Mouse (Mus musculus): ENCODE measurements at regions not wholly inside any gene's neighbourhood (a gene's known extent, or its start where the extent isn't known, plus 50 kb on each side); places are given as distances from the start of the nearest gene placed in this dataset.

GRCm38 (mm10) chr16:77852066-77852781 is 250.3 kb upstream of the Gm11146 start:
- Histone ChIP-seq H3K36me3 (ENCODE audit: control insufficient read depth, insufficient read depth, low read length) (no peaks in the 10 kb centered on the region), H3K4me2 (replicated peaks; ENCODE audit: low read depth, low read length) (no peak overlapping the region)
- ATAC-seq (ENCODE audit: low FRiP score), result peak; percentile 72

GRCm38 (mm10) chr16:77851206-77852065 is 249.5 kb upstream of the Gm11146 start:
- H3K9me3 ChIP-seq (ENCODE audit: control insufficient read depth, low read length), result no peaks in the 10 kb centered on the region
- peak overlapping the region; percentile 79 for H3K27ac ChIP-seq (ENCODE audit: low read depth, low read length)
- peak; percentile 20 for DNase-seq (ENCODE audit: low spot score)

More at GRCm38 (mm10) chr16:77852066-77852781, 250.3 kb upstream of the Gm11146 start:
- H3K27ac ChIP-seq (ENCODE audit: low read depth, low read length), result peak overlapping the region; percentile 79
- no peaks in the 10 kb centered on the region for H3K4me1 ChIP-seq (replicated peaks; ENCODE audit: control insufficient read depth, insufficient read depth, low read length)
- H3K9ac ChIP-seq (ENCODE audit: low read depth, low read length), result peak overlapping the region; percentile 11; the same call in 1 of the 2 replicates
- DNase-seq (ENCODE audit: low spot score), result peak; percentile 27
- no peaks in the 10 kb centered on the region for H3K27me3 ChIP-seq (ENCODE audit: control insufficient read depth, insufficient read depth, low read length)
- no peaks in the 10 kb centered on the region for H3K9me3 ChIP-seq (ENCODE audit: control insufficient read depth, low read length)
- no peak overlapping the region for H3K4me3 ChIP-seq (ENCODE audit: low read depth, low read length)
- WGBS, result 59% methylated on average over 6 of the region's 6 CpGs

GRCm38 (mm10) chr16:77835767-77836166 is 233.9 kb upstream of the Gm11146 start:
- 82% methylated on average over 2 of the region's 2 CpGs for WGBS
- Histone ChIP-seq H3K27ac (ENCODE audit: low read depth, low read length) (no peak overlapping the region), H3K4me2 (replicated peaks; ENCODE audit: low read depth, low read length) (no peak overlapping the region), H3K4me3 (ENCODE audit: low read depth, low read length) (no peak overlapping the region), H3K4me1 (replicated peaks; ENCODE audit: control insufficient read depth, insufficient read depth, low read length) (no peaks in the 10 kb centered on the region), H3K27me3 (ENCODE audit: control insufficient read depth, insufficient read depth, low read length) (no peaks in the 10 kb centered on the region), H3K9ac (ENCODE audit: low read depth, low read length) (no peak overlapping the region), H3K36me3 (ENCODE audit: control insufficient read depth, insufficient read depth, low read length) (no peaks in the 10 kb centered on the region), H3K9me3 (ENCODE audit: control insufficient read depth, low read length) (no peaks in the 10 kb centered on the region)
- DNase-seq (ENCODE audit: low spot score), result no peak
- no peak for ATAC-seq (ENCODE audit: low FRiP score)

More at GRCm38 (mm10) chr16:77851206-77852065, 249.5 kb upstream of the Gm11146 start:
- Histone ChIP-seq H3K36me3 (ENCODE audit: control insufficient read depth, insufficient read depth, low read length) (no peaks in the 10 kb centered on the region), H3K4me3 (ENCODE audit: low read depth, low read length) (no peak overlapping the region), H3K4me1 (replicated peaks; ENCODE audit: control insufficient read depth, insufficient read depth, low read length) (no peaks in the 10 kb centered on the region), H3K27me3 (ENCODE audit: control insufficient read depth, insufficient read depth, low read length) (no peaks in the 10 kb centered on the region), H3K9ac (ENCODE audit: low read depth, low read length) (no peak overlapping the region), H3K4me2 (replicated peaks; ENCODE audit: low read depth, low read length) (no peak overlapping the region)
- peak; percentile 79 for ATAC-seq (ENCODE audit: low FRiP score)
- WGBS, result 68% methylated on average over 13 of the region's 13 CpGs

GRCm38 (mm10) chr16:77827322-77828117 is 225.6 kb upstream of the Gm11146 start:
- H3K9me3 ChIP-seq (ENCODE audit: control insufficient read depth, low read length), result no peaks in the 10 kb centered on the region
- no peak overlapping the region for H3K9ac ChIP-seq (ENCODE audit: low read depth, low read length)
- 80% methylated on average over 4 of the region's 4 CpGs for WGBS
- no peak overlapping the region for H3K4me2 ChIP-seq (replicated peaks; ENCODE audit: low read depth, low read length)
- H3K4me3 ChIP-seq (ENCODE audit: low read depth, low read length), result no peak overlapping the region
- ATAC-seq (ENCODE audit: low FRiP score) (no peak), DNase-seq (ENCODE audit: low spot score) (no peak)
- H3K27me3 ChIP-seq (ENCODE audit: control insufficient read depth, insufficient read depth, low read length), result no peaks in the 10 kb centered on the region
- H3K36me3 ChIP-seq (ENCODE audit: control insufficient read depth, insufficient read depth, low read length), result no peaks in the 10 kb centered on the region
- no peaks in the 10 kb centered on the region for H3K4me1 ChIP-seq (replicated peaks; ENCODE audit: control insufficient read depth, insufficient read depth, low read length)
- no peak overlapping the region for H3K27ac ChIP-seq (ENCODE audit: low read depth, low read length)

- Histone ChIP-seq H3K27ac (ENCODE audit: low read depth, low read length) (no peak overlapping the region), H3K36me3 (ENCODE audit: control insufficient read depth, insufficient read depth, low read length) (no peaks in the 10 kb centered on the region), H3K4me3 (ENCODE audit: low read depth, low read length) (no peak overlapping the region), H3K9me3 (ENCODE audit: control insufficient read depth, low read length) (no peaks in the 10 kb centered on the region), H3K27me3 (ENCODE audit: control insufficient read depth, insufficient read depth, low read length) (no peaks in the 10 kb centered on the region), H3K4me2 (replicated peaks; ENCODE audit: low read depth, low read length) (no peak overlapping the region), H3K9ac (ENCODE audit: low read depth, low read length) (no peak overlapping the region), H3K4me1 (replicated peaks; ENCODE audit: control insufficient read depth, insufficient read depth, low read length) (no peaks in the 10 kb centered on the region)
- ATAC-seq (ENCODE audit: low FRiP score), result no peak
- 86% methylated on average over 5 of the region's 5 CpGs for WGBS
- DNase-seq (ENCODE audit: low spot score), result no peak
These were observed 197.8 kb upstream of the Gm11146 start for GRCm38 (mm10) chr16:77799709-77800108.

GRCm38 (mm10) chr16:77796926-77797325 is 195.0 kb upstream of the Gm11146 start:
- H3K9ac ChIP-seq (ENCODE audit: low read depth, low read length), result no peak overlapping the region
- WGBS, result 83% methylated on average over 4 of the region's 4 CpGs

GRCm38 (mm10) chr16:77789652-77790051 is 187.8 kb upstream of the Gm11146 start:
- Histone ChIP-seq H3K4me1 (replicated peaks; ENCODE audit: control insufficient read depth, insufficient read depth, low read length) (no peaks in the 10 kb centered on the region), H3K4me3 (ENCODE audit: low read depth, low read length) (no peak overlapping the region), H3K27ac (ENCODE audit: low read depth, low read length) (no peak overlapping the region), H3K9me3 (ENCODE audit: control insufficient read depth, low read length) (no peaks in the 10 kb centered on the region), H3K4me2 (replicated peaks; ENCODE audit: low read depth, low read length) (no peak overlapping the region), H3K27me3 (ENCODE audit: control insufficient read depth, insufficient read depth, low read length) (no peaks in the 10 kb centered on the region), H3K9ac (ENCODE audit: low read depth, low read length) (no peak overlapping the region), H3K36me3 (ENCODE audit: control insufficient read depth, insufficient read depth, low read length) (no peaks in the 10 kb centered on the region)
- 79% methylated on average over 5 of the region's 5 CpGs for WGBS
- no peak for ATAC-seq (ENCODE audit: low FRiP score)
- no peak for DNase-seq (ENCODE audit: low spot score)

More at GRCm38 (mm10) chr16:77796926-77797325, 195.0 kb upstream of the Gm11146 start:
- Histone ChIP-seq H3K4me1 (replicated peaks; ENCODE audit: control insufficient read depth, insufficient read depth, low read length) (no peaks in the 10 kb centered on the region), H3K27me3 (ENCODE audit: control insufficient read depth, insufficient read depth, low read length) (no peaks in the 10 kb centered on the region), H3K9me3 (ENCODE audit: control insufficient read depth, low read length) (no peaks in the 10 kb centered on the region), H3K4me3 (ENCODE audit: low read depth, low read length) (no peak overlapping the region), H3K4me2 (replicated peaks; ENCODE audit: low read depth, low read length) (no peak overlapping the region), H3K36me3 (ENCODE audit: control insufficient read depth, insufficient read depth, low read length) (no peaks in the 10 kb centered on the region), H3K27ac (ENCODE audit: low read depth, low read length) (no peak overlapping the region)
- DNase-seq (ENCODE audit: low spot score), result no peak
- no peak for ATAC-seq (ENCODE audit: low FRiP score)

GRCm38 (mm10) chr16:77789206-77789605 is 187.3 kb upstream of the Gm11146 start:
- DNase-seq (ENCODE audit: low spot score) (no peak), ATAC-seq (ENCODE audit: low FRiP score) (no peak)
- no peaks in the 10 kb centered on the region for H3K27me3 ChIP-seq (ENCODE audit: control insufficient read depth, insufficient read depth, low read length)
- no peak overlapping the region for H3K9ac ChIP-seq (ENCODE audit: low read depth, low read length)
- H3K4me3 ChIP-seq (ENCODE audit: low read depth, low read length), result no peak overlapping the region
- H3K27ac ChIP-seq (ENCODE audit: low read depth, low read length), result no peak overlapping the region
- H3K36me3 ChIP-seq (ENCODE audit: control insufficient read depth, insufficient read depth, low read length), result no peaks in the 10 kb centered on the region
- H3K4me2 ChIP-seq (replicated peaks; ENCODE audit: low read depth, low read length), result no peak overlapping the region
- no peaks in the 10 kb centered on the region for H3K4me1 ChIP-seq (replicated peaks; ENCODE audit: control insufficient read depth, insufficient read depth, low read length)
- no peaks in the 10 kb centered on the region for H3K9me3 ChIP-seq (ENCODE audit: control insufficient read depth, low read length)
- WGBS, result 91% methylated on average over 2 of the region's 2 CpGs

Data from hindbrain, embryonic 11.5 days (tissue).